Mouse (Mus musculus): ENCODE data around the gene Slc36a3. TPM values are rescaled to one million over a fixed set of nuclear protein-coding genes. Genes with fewer than 3 reads are reported as not detected.
A peak's percentile ranks its signal among the peaks of the same experiment; 100 is the strongest.

The Slc36a3 gene
- polyA plus RNA-seq, 1 experiment from 2014 or later: 0.06 TPM

DNA sequence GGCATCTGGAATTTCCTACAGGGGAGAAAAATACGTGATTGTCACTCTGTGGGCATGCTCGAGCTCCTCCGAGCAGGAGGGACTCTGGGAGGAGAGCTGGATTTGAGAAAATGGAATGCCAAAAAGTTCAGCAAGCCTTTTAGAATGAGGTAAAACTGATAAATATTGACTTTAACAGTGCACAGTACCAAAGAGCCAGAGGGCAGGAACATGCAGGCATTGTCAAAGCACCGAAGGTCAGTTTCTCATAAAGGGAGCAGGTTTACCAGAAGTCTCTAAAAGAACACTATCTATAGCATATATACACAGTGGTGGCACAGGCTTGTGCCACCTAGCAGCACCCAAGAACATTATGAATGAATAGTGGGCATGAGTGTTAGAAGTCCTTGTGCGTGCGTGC lies 17.4 kb upstream of the Slc36a3 start:
- TF ChIP-seq CTCF (IDR thresholded peaks at IDR 0.05; ENCODE audit: low read depth) (no peak), EP300 (optimal IDR thresholded peaks at IDR 0.05) (no peak)
- no peaks in the 10 kb centered on the region for H3K27me3 ChIP-seq (ENCODE audit: control insufficient read depth, insufficient read depth, low read length)
- 66% methylated on average over 6 of the region's 6 CpGs for WGBS
- H3K4me1 ChIP-seq (replicated peaks; ENCODE audit: control insufficient read depth, insufficient read depth): no peaks in the 10 kb centered on the region
- no peak overlapping the region for H3K4me2 ChIP-seq (replicated peaks; ENCODE audit: low read depth)
- no peaks in the 10 kb centered on the region for H3K36me3 ChIP-seq (ENCODE audit: control insufficient read depth, insufficient read depth, low read length)
- DNase-seq (ENCODE audit: low spot score): no peak
- ATAC-seq (ENCODE audit: low FRiP score, low TSS enrichment): no peak
- H3K27ac ChIP-seq (replicated peaks): no peak overlapping the region
- H3K4me3 ChIP-seq (ENCODE audit: low read depth, low read length): no peak overlapping the region
- H3K9me3 ChIP-seq (ENCODE audit: control insufficient read depth, low read length): no peaks in the 10 kb centered on the region
- H3K9ac ChIP-seq (ENCODE audit: low read length): no peak overlapping the region

DNA sequence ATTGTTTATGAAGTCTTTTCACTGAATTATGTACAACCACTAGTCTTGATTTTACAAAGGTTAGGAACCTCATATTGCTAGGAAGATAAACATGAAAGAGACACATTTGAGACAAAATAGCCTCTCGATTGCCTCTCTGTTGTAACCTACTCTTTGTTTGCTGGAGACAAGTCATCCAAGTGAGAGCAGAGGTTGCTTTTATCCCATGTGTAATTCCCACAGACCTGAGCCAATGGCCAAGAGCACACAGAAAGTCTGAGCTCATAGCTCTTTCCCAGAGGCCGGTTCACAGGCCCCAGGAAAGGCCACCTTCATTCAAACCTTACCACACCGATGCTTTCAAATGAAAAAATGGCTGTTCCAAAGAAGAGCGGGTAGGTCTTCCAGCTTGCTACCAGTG lies 17.0 kb upstream of the Slc36a3 start:
- DNase-seq (ENCODE audit: low spot score) (no peak), ATAC-seq (ENCODE audit: low FRiP score, low TSS enrichment) (no peak)
- Histone ChIP-seq H3K4me1 (replicated peaks; ENCODE audit: control insufficient read depth, insufficient read depth) (no peaks in the 10 kb centered on the region), H3K4me3 (ENCODE audit: low read depth, low read length) (no peak overlapping the region), H3K27ac (replicated peaks) (no peak overlapping the region), H3K9me3 (ENCODE audit: control insufficient read depth, low read length) (no peaks in the 10 kb centered on the region), H3K9ac (ENCODE audit: low read length) (no peak overlapping the region), H3K27me3 (ENCODE audit: control insufficient read depth, insufficient read depth, low read length) (no peaks in the 10 kb centered on the region), H3K36me3 (ENCODE audit: control insufficient read depth, insufficient read depth, low read length) (no peaks in the 10 kb centered on the region), H3K4me2 (replicated peaks; ENCODE audit: low read depth) (no peak overlapping the region)
- 70% methylated on average over 4 of the region's 4 CpGs for WGBS
- TF ChIP-seq CTCF (IDR thresholded peaks at IDR 0.05; ENCODE audit: low read depth) (no peak), EP300 (optimal IDR thresholded peaks at IDR 0.05) (no peak)

DNA sequence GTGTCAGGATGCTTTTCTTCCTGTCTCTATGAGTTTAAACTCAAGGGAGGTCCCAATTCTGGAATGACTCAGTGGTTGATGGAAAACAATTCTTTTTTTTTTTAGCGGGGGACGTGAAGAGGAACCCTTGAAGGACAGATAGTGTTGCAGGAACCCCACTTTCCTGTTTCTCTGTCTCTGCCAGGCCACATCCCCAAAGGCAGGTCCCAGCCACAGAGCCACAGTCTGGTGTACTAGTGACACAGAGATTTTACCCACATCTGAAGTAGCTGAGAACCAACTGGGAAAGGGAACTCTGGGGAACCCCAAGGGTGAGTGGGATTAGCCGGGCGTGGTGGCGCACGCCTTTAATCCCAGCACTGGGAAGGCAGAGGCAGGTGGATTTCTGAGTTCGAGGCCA lies 14.2 kb upstream of the Slc36a3 start:
- Histone ChIP-seq H3K36me3 (ENCODE audit: control insufficient read depth, insufficient read depth, low read length) (no peaks in the 10 kb centered on the region), H3K4me3 (ENCODE audit: low read depth, low read length) (no peak overlapping the region), H3K4me1 (replicated peaks; ENCODE audit: control insufficient read depth, insufficient read depth) (no peaks in the 10 kb centered on the region), H3K9ac (ENCODE audit: low read length) (no peak overlapping the region), H3K4me2 (replicated peaks; ENCODE audit: low read depth) (no peak overlapping the region), H3K9me3 (ENCODE audit: control insufficient read depth, low read length) (no peaks in the 10 kb centered on the region), H3K27me3 (ENCODE audit: control insufficient read depth, insufficient read depth, low read length) (no peaks in the 10 kb centered on the region), H3K27ac (replicated peaks) (no peak overlapping the region)
- TF ChIP-seq EP300 (optimal IDR thresholded peaks at IDR 0.05) (no peak), CTCF (IDR thresholded peaks at IDR 0.05; ENCODE audit: low read depth) (no peak)
- WGBS: 97% methylated on average over 6 of the region's 7 CpGs
- DNase-seq (ENCODE audit: low spot score) (no peak), ATAC-seq (ENCODE audit: low FRiP score, low TSS enrichment) (no peak)

DNA sequence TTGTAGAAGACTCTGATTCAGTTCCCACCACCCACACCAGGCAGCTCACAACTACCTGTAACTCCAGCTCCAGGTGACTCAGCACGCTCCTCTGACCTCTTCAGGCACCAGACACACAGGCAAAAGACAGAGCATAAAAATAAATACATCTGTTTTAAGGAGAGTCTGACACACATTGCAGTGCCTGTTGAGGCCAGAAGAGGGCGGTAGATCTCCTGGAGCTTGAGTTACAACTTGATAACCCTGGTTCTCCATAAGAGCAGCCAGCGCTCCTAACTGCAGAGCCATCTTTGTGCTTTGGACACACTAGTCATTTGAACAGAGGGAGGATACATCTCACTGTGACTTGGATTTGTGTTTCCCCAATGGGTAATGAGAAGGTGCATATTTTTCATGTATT lies 13.2 kb upstream of the Slc36a3 start:
- no peaks in the 10 kb centered on the region for H3K27me3 ChIP-seq (ENCODE audit: control insufficient read depth, insufficient read depth, low read length)
- ATAC-seq (ENCODE audit: low FRiP score, low TSS enrichment): no peak
- no peak overlapping the region for H3K4me3 ChIP-seq (ENCODE audit: low read depth, low read length)
- no peak overlapping the region for H3K9ac ChIP-seq (ENCODE audit: low read length)
- WGBS: 49% methylated on average over 3 of the region's 3 CpGs
- no peak overlapping the region for H3K27ac ChIP-seq (replicated peaks)
- no peaks in the 10 kb centered on the region for H3K36me3 ChIP-seq (ENCODE audit: control insufficient read depth, insufficient read depth, low read length)
- no peaks in the 10 kb centered on the region for H3K9me3 ChIP-seq (ENCODE audit: control insufficient read depth, low read length)
- no peak overlapping the region for H3K4me2 ChIP-seq (replicated peaks; ENCODE audit: low read depth)
- no peaks in the 10 kb centered on the region for H3K4me1 ChIP-seq (replicated peaks; ENCODE audit: control insufficient read depth, insufficient read depth)
- TF ChIP-seq CTCF (IDR thresholded peaks at IDR 0.05; ENCODE audit: low read depth): peak; percentile 79
- TF ChIP-seq EP300 (optimal IDR thresholded peaks at IDR 0.05): no peak
- DNase-seq (ENCODE audit: low spot score): peak; percentile 41

DNA sequence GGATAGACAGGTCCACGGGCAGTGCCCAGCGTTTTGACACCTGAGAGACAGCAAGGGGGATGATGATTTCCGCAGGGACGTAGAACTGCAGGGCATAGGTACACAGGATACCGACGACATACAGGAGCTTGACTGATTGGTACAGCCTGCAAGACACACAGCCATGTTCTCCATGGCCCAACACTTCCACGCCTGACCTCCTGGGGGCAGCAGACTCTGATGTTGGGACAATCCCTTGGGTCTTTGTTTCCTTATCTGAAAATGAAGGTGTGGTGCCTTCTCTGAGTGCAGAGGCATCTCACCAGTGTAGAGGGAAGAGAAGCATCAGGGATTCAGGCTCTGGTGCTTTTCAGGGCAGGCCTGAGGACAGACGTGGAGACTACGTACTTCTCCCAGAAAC lies 11.2 kb upstream of the Slc36a3 start:
- Histone ChIP-seq H3K27ac (replicated peaks) (no peak overlapping the region), H3K36me3 (ENCODE audit: control insufficient read depth, insufficient read depth, low read length) (no peaks in the 10 kb centered on the region), H3K9me3 (ENCODE audit: control insufficient read depth, low read length) (no peaks in the 10 kb centered on the region), H3K4me2 (replicated peaks; ENCODE audit: low read depth) (no peak overlapping the region), H3K9ac (ENCODE audit: low read length) (no peak overlapping the region), H3K4me1 (replicated peaks; ENCODE audit: control insufficient read depth, insufficient read depth) (no peaks in the 10 kb centered on the region), H3K27me3 (ENCODE audit: control insufficient read depth, insufficient read depth, low read length) (no peaks in the 10 kb centered on the region), H3K4me3 (ENCODE audit: low read depth, low read length) (no peak overlapping the region)
- 45% methylated on average over 9 of the region's 9 CpGs for WGBS
- TF ChIP-seq EP300 (optimal IDR thresholded peaks at IDR 0.05) (no peak), CTCF (IDR thresholded peaks at IDR 0.05; ENCODE audit: low read depth) (peak; percentile 80)
- ATAC-seq (ENCODE audit: low FRiP score, low TSS enrichment) (peak; percentile 50; the same call in 1 of the 2 replicates), DNase-seq (ENCODE audit: low spot score) (peak; percentile 72)

DNA sequence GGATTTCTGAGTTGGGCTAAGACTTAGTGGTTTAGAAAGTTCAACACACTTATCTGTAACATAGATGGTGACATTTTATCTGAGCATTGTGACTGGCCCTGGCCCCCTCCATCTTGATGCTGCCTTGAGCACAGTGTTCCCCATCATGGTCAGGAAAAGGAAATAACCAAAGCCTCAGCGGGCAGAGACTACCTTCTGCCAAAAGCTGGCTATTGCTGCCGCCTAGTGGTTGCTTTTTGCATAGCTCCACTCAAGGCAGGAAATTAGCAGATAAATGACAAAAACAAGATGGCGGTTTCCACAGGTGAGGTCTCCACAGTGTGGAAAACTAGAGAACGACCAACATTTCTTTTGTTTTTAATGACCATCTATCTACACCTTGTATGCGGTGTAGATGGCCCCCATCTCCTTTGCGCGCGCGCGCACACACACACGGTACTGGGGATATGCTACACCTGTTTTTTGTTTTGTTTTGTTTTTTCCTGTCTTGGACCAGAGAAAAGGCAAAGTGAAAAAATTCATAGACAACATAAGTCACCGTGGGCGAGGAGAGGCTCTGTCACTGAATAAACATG lies 7.4 kb upstream of the Slc36a3 start:
- H3K4me3 ChIP-seq (ENCODE audit: low read depth, low read length): no peak overlapping the region
- no peaks in the 10 kb centered on the region for H3K9me3 ChIP-seq (ENCODE audit: control insufficient read depth, low read length)
- H3K36me3 ChIP-seq (ENCODE audit: control insufficient read depth, insufficient read depth, low read length): no peaks in the 10 kb centered on the region
- H3K4me1 ChIP-seq (replicated peaks; ENCODE audit: control insufficient read depth, insufficient read depth): no peaks in the 10 kb centered on the region
- ATAC-seq (ENCODE audit: low FRiP score, low TSS enrichment): peak; percentile 40; the same call in 1 of the 2 replicates
- no peak overlapping the region for H3K4me2 ChIP-seq (replicated peaks; ENCODE audit: low read depth)
- H3K27ac ChIP-seq (replicated peaks): no peak overlapping the region
- TF ChIP-seq CTCF (IDR thresholded peaks at IDR 0.05; ENCODE audit: low read depth) (peak; percentile 97), EP300 (optimal IDR thresholded peaks at IDR 0.05) (no peak)
- 51% methylated on average over 13 of the region's 13 CpGs for WGBS
- DNase-seq (ENCODE audit: low spot score): peak; percentile 83
- no peaks in the 10 kb centered on the region for H3K27me3 ChIP-seq (ENCODE audit: control insufficient read depth, insufficient read depth, low read length)
- H3K9ac ChIP-seq (ENCODE audit: low read length): no peak overlapping the region
